Mouse (Mus musculus) left cerebral cortex, adult 2 months (tissue): Measurements from ENCODE around the gene Ap3d1. TPM values are rescaled to one million over a fixed set of nuclear protein-coding genes. Genes with fewer than 3 reads are reported as not detected.

ENCODE experiments used
- DNase-seq, 2 experiments: peaks; one replicate each; pipeline ENCODE4 v3.0.0; 2021 to 2022; ENCODE audit warnings: low spot score in 2 of 2, mixed read lengths in 1 of 2; ENCODE audit errors: extremely low spot score in 1 of 2
- H3K27ac ChIP-seq: fragments of 200-600 bp; 2 replicates; pipeline ENCODE4 v1.8.1; 2022
- H3K4me3 ChIP-seq: fragments of 200-600 bp; 2 replicates; pipeline ENCODE4 v1.8.1; 2022
- CTCF ChIP-seq: fragments of 200-600 bp; IDR thresholded peaks from 2 replicates; pipeline ENCODE4 v1.8.1; 2022; ENCODE audit warnings: antibody characterized with exemption, mild to moderate bottlenecking, moderate library complexity
- intact Hi-C: fragments of 180-260 bp; cut with DNase I; formaldehyde crosslinking; loops from one replicate; pipeline ENCODE4 v1.15.1; 2025
- total RNA-seq, 2 experiments: library from RNA; stranded (reverse); gene quantifications; 2 replicates each; pipeline ENCODE4 v1.2.3; 2021

The Ap3d1 gene
- total RNA-seq, 2 experiments from 2014 or later: 150 to 151 TPM

DNA sequence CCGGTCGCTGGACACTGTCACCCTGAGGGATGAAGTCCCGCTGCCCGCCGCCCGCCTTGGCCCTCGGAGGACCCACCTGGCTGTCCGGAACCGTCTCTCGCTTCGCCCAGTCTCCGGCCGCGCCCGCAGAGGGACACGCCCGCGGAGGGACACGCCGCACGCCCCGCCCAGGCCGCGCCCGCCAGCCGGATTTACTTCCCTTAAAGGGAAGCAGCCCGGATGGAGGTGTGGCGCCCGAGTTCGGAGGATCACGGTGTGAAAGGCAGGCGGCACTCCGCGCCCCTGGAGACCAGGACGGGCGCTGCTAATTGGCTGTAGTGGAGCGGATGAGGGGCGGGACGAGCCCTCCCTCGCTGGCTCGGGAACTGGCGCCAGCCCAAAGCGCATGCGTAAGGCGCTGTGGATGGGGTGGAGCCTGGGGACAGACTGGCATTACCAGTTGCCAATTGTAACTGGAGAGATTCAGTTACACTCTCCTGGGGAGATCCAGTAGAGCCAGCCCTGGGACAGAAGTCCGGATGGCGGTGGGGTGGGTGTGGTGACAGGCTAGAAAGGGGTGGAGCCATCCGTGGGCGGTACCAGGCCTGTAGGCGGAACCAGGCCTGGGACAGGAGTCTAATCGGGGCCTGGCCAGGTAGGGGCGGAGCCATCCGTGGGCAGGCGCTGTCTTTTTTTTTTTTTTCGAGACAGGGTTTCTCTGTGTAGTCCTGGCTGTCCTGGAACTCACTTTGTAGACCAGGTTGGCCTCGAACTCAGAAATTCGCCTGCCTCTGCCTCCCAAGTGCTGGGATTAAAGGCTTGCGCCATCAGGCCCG lies 40.1 kb downstream of the Ap3d1 start, which contains the start of the genes Mob3a and Izumo4:
Gene Mob3a (minus strand): TSS at position 257 of the 815 bp plus-strand sequence.
Gene Izumo4 (plus strand): TSS at position 464 of the 815 bp plus-strand sequence.
- H3K4me3 ChIP-seq: peak within 1 kb of the TSS; percentile 73
- TF ChIP-seq CTCF: peak; percentile 7; the same call in 1 of the 2 replicates
- H3K27ac ChIP-seq: peak within 1 kb of the TSS; percentile 92
- intact Hi-C loops: loop anchor here (1.0 to 5.0 kb wide), 3 partner anchors 26 to 79 kb away; partner anchors contain the start of genes Btbd2 and Csnk1g2
- peak; percentile 98 for DNase-seq

DNA sequence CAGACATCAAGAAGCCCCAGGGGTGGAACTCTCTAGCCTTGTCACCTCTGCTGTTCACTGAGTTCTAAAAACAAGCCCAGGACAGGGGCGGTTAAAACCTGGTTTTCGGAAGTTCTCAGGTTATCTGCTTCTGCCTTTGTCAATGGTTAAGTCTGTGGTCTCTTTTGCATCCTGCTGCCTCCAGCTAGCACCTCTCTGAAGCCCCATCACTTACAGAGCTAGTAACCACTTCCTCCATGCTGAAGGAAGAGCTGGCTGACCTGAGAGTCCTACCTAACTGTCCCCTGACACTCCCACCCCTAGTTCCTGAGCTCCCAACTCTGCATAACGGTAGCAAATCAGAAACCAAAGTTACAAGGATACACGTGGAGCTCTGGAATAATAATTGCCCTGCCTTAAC lies 41.3 kb downstream of the Ap3d1 start:
- DNase-seq: no peak
- no peak for TF ChIP-seq CTCF
- Histone ChIP-seq H3K27ac (no peak overlapping the region), H3K4me3 (no peak overlapping the region; the same call in 1 of the 2 replicates)
- intact Hi-C loops: loop anchor here (5.0 kb wide), 1 partner anchor 43 kb away; the partner anchor contains the start of gene Btbd2

DNA sequence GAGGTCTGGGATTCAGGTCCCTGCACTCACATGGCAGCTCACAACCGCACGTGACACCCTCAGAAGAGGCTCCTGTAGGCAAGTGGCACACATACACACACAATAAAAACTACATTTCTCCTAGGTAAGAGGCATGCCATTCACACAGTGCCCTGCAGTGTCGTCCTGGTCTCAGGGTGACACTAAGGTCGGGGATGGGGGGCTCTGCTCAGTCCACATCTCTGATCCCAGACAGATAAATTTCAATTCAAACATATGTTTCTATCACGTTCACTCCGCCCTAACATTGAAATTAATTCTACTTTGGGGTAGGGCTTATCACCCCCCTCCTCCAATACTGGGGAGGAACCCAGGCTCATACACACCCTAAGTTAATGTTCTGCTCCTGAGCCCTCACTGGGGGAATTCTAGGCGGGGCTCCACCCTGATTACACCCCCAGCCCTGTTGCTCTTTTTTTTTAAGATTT lies 42.0 kb downstream of the Ap3d1 start:
- intact Hi-C loops: loop anchor here (5.0 kb wide), 1 partner anchor 43 kb away; the partner anchor contains the start of gene Btbd2
- TF ChIP-seq CTCF: no peak
- DNase-seq: no peak
- Histone ChIP-seq H3K27ac (no peak overlapping the region), H3K4me3 (no peak overlapping the region)

DNA sequence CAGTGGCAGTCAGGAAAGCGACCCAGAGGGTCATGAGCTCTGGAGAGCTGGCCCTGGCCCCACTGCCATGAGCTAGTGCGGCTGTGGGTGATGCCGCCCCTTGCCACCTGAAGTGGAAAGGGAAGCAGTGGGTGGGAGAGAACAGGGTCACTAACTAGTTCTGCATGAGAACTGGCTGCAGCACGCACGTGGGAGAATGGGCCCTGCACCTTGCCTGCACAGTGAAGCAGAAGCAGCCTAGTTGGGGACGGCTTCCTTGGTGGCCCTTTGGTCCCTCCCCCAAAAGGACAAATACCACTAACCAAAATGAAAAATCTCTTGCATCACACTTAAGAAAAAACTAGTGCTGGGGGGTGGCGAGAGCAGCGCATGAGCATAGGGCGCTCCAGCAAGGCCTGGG lies 43.5 kb downstream of the Ap3d1 start:
- Histone ChIP-seq H3K27ac (no peak overlapping the region), H3K4me3 (no peak overlapping the region)
- DNase-seq: no peak
- no peak for TF ChIP-seq CTCF
- intact Hi-C loops: no loop called here

DNA sequence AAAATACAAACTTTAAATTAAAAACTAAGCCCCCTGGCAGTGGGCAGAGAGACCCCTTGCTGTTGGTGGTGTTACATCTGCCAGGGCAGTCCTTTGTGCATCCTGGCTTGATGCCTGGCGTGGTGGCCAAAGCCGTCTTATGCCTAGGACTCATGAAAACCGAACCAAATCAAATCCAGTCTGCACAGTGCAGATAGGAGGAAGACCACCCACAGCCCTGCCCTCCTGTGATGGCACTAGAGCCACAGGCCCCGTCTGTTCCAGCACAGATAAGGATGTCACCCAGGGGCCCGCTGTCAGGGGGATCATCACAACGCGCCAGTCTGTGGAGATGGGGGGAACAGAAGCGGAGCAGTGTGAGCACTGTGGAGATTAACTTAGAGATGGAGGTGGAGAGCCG lies 44.3 kb downstream of the Ap3d1 start:
- DNase-seq: no peak
- intact Hi-C loops: no loop called here
- H3K27ac ChIP-seq: no peak overlapping the region
- no peak overlapping the region for H3K4me3 ChIP-seq
- no peak for TF ChIP-seq CTCF

DNA sequence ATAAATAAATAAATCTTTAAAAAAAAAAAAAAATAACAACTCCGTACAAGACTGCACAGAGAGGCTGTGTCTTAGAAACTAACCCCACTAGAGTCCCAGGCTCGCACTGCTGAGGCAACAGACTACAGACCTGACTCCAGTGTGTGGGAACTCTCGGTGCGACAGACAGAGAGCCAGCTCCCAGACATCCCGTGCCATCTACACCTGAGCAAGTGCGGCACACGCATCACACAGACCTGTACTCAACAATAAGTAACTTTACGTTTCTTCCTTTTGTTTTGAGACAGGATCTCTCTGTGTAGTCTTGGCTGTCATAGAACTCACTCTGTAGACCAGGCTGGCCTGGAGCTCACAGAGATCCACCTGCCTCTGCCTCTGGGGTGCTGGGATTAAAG lies 44.7 kb downstream of the Ap3d1 start:
- TF ChIP-seq CTCF: no peak
- intact Hi-C loops: no loop called here
- H3K4me3 ChIP-seq: no peak overlapping the region
- no peak for DNase-seq
- no peak overlapping the region for H3K27ac ChIP-seq

DNA sequence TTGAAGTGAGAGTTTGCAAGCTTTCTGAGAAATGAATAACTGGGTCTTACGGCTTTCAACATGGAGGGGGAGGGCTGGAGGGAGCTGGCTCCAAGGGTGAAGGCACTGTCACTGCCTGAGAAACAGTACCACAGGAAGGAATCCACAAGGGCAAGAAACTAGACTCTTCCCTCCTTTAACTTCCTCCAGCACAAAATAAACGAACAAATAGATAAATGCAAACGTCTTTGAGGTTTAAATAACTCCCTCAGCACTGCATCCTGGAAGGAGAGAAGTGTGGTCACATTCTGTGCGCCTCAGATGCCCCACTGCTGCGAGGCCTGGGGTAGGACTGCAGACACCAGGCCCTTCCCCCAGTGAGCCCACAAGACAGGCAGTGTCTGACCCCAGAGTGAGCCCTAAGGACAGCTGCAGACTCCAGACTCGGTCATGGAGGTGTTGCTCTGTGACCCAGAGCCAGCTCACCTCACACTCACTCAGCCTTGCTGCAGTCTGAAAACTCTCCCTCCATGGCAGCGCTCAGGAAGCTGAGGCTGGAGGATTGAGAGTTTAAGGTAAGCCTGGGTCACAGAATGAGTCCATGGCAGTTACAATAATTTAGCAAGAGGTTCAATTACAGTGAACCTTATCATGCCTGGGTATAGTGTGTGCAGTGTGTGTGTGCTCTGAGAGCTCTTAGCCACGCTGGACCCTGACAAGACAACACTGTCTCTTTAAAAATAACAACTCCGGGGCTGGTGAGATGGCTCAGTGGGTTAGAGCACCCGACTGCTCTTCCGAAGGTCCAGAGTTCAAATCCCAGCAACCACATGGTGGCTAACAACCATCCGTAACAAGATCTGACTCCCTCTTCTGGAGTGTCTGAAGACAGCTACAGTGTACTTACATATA lies 45.3 kb downstream of the Ap3d1 start:
- TF ChIP-seq CTCF: no peak
- Histone ChIP-seq H3K4me3 (no peak overlapping the region), H3K27ac (peak overlapping the region; percentile 15; the same call in 1 of the 2 replicates)
- DNase-seq: no peak
- intact Hi-C loops: no loop called here

DNA sequence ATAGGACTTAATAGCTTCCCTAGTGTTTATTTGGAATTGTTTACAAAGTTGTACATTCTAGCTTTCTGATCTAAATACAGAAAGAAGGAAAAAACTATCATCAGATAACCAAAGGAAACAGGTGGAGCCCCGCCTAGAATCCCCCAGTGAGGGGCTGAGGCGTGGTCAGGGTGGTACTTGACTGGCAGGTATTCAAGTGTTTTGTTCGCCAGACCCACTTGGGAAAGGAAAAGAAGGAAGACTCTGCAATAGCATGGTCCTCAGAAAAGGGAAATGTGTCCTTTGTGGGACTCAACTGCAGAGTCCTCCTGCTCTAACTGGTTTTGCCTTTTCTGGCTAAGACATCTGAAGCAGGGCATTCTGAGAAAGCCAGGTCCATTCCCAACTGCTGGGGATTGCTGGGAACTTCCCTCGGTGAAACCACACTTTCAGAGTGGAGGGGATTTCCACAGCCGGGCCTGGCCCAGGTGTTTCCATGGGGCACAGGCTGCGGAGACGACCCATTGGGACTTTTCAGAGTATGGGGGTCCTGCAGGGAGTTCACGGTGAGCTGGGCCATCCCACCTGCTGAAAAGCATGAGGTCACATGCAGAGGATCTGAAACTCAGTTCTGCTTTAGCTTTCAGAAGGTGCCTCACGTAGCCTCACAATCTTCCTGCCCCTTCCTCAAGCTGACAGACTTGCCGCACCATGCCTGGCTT lies 46.1 kb downstream of the Ap3d1 start:
- DNase-seq: no peak
- no peak for TF ChIP-seq CTCF
- Histone ChIP-seq H3K4me3 (no peak overlapping the region), H3K27ac (0 out of 2 replicates have a peak overlapping the region, but pooled peaks have one; percentile 44)
- intact Hi-C loops: no loop called here

DNA sequence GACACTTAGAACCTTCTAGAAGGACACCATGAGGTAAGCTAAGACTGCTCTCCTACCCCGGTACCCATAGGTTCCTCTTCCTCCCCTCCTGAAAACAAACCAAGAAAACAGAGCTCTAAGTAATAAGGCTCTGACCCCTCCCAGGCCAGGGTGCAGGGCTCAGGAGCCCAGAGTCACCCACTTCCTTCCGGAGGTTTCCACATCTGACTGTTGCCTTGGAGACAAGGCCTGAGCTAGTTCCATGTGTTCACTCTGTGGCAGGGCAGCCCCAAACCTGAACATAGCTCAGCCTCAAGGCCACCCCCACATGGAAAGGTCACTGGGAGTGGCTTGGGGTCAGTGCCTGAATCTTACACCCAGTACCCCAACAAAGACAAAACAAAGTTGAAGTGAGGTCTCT lies 46.9 kb downstream of the Ap3d1 start:
- no peak overlapping the region for H3K4me3 ChIP-seq
- H3K27ac ChIP-seq: peak overlapping the region; percentile 44; the same call in 1 of the 2 replicates
- intact Hi-C loops: no loop called here
- no peak for DNase-seq
- no peak for TF ChIP-seq CTCF

DNA sequence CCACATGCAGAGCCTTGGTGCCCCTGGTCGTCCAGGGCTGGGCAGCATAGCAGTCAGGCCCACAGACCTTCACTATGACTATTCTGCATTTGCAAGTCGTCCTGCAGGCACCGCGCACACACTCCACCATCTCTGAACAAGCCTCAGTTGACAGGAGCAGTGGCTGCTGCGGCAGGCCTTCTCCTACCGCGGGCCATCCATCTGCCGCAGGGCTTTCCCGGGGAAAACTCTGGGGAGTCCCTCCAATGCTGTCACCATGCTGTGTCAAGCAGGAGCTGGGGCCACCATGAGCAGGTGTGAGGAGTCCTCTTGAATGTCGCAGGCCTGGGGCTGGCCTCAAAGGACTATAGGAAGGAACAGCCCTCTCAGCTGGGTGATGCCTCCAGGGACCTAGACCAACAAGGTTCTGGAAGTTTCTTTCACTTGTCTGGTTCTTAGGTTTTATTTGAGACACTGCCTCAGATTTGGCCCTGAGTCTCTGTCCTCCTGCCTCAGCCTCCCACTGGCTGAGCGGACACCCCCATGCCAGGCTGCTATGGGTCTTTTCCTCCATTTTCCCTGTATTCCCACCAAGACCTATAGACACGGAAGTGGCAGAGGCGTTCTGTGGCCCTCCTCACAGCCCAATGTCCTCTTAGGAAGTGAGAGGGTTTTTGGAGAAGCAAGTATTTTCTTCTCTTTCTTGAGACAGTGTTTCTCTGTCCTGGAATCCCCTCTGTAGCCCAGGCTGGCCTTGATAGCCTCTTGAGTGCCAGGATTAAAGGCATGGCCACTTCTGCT lies 47.7 kb downstream of the Ap3d1 start:
- intact Hi-C loops: no loop called here
- TF ChIP-seq CTCF: no peak

More for the DNA sequence above, 47.7 kb downstream of the Ap3d1 start:
- DNase-seq: no peak
- Histone ChIP-seq H3K4me3 (no peak overlapping the region), H3K27ac (peak overlapping the region; percentile 4; the same call in 1 of the 2 replicates)
